Mouse (Mus musculus): ENCODE data around the gene Lekr1. TPM values are rescaled to one million over a fixed set of nuclear protein-coding genes. Genes with fewer than 3 reads are reported as not detected.

Gene Lekr1
- total and polyA plus RNA-seq, 2 experiments from 2014 or later, result 2.2 to 4.1 TPM

GRCm38 (mm10) chr3:65626290-65626914 lies 39.6 kb upstream of the Lekr1 start:
- 83% methylated on average over 7 of the region's 7 CpGs for WGBS
- H3K9ac ChIP-seq (replicated peaks; ENCODE audit: low read length, poor library complexity, severe bottlenecking), result no peak overlapping the region
- no peak overlapping the region for H3K27ac ChIP-seq (ENCODE audit: low read depth, low read length)
- no peaks in the 10 kb centered on the region for H3K4me1 ChIP-seq (ENCODE audit: insufficient read depth, low read length)
- no peaks in the 10 kb centered on the region for H3K9me3 ChIP-seq (ENCODE audit: low read length)
- DNase-seq (ENCODE audit: low spot score) (no peak), ATAC-seq (ENCODE audit: low FRiP score) (no peak)
- no peaks in the 10 kb centered on the region for H3K27me3 ChIP-seq (ENCODE audit: insufficient read depth, low read length)
- H3K4me2 ChIP-seq (ENCODE audit: low read depth, low read length, poor library complexity, severe bottlenecking), result no peak overlapping the region
- H3K36me3 ChIP-seq (ENCODE audit: insufficient read depth, low read length), result no peaks in the 10 kb centered on the region
- no peak overlapping the region for H3K4me3 ChIP-seq (ENCODE audit: low read depth, low read length)
- no peak for TF ChIP-seq CTCF (IDR thresholded peaks at IDR 0.05)

DNA sequence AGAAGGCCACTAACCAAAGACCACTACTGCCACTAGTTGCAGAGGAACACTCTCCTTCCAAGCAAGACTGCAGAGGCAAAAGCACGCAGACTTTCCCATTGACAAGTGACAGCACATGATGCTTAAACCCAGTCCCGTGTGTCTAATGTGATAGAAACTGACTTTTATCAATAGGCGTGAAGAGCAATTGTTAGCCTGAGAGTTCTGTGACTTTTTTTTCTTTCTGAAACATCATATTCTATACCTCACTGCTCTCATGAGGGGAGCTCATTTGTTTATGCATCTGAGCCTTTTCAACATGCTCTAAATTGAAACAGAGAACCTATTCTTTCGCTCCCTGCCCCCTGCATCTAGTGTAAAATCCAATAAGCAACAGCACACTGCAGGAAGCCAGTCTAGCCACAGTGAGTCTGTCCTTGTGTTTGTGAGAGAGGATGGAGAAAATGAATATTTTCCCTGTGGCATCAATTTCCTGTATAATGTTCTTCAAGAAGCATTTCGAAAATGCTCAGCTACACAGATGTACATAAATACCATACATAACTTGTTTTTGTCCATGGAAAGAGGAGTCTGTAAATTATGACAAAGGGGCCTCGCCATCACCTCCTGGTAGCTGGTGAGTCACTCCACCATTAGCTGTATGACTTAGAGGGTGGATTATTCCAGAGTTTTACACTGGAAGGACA lies 38.9 kb upstream of the Lekr1 start:
- no peak overlapping the region for H3K9ac ChIP-seq (replicated peaks; ENCODE audit: low read length, poor library complexity, severe bottlenecking)
- 30% methylated on average over 6 of the region's 6 CpGs for WGBS
- no peaks in the 10 kb centered on the region for H3K27me3 ChIP-seq (ENCODE audit: insufficient read depth, low read length)
- DNase-seq (ENCODE audit: low spot score) (peak; percentile 33), ATAC-seq (ENCODE audit: low FRiP score) (no peak; the same call in 1 of the 2 replicates)
- no peaks in the 10 kb centered on the region for H3K36me3 ChIP-seq (ENCODE audit: insufficient read depth, low read length)
- no peak overlapping the region for H3K4me3 ChIP-seq (ENCODE audit: low read depth, low read length)
- H3K9me3 ChIP-seq (ENCODE audit: low read length), result no peaks in the 10 kb centered on the region
- H3K27ac ChIP-seq (ENCODE audit: low read depth, low read length), result no peak overlapping the region
- no peak for TF ChIP-seq CTCF (IDR thresholded peaks at IDR 0.05)
- H3K4me2 ChIP-seq (ENCODE audit: low read depth, low read length, poor library complexity, severe bottlenecking), result no peak overlapping the region
- H3K4me1 ChIP-seq (ENCODE audit: insufficient read depth, low read length), result no peaks in the 10 kb centered on the region

DNA sequence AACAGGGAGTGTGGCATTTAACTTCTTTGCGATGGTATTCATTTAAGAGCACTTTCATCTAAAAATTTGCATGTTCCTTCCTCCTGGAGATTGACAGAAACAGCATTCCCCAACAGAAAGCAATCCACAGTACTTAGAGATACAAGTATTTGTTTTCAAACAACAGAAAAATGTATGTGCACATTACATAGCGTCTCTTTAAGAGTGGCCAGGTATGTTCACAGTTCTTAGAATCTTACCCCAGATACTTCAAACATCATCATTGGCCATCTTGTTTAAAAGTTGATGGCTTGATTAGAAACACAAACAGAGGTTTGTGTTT lies 38.4 kb upstream of the Lekr1 start:
- Histone ChIP-seq H3K4me3 (ENCODE audit: low read depth, low read length) (no peak overlapping the region), H3K36me3 (ENCODE audit: insufficient read depth, low read length) (no peaks in the 10 kb centered on the region), H3K27ac (ENCODE audit: low read depth, low read length) (no peak overlapping the region), H3K4me2 (ENCODE audit: low read depth, low read length, poor library complexity, severe bottlenecking) (no peak overlapping the region), H3K9me3 (ENCODE audit: low read length) (no peaks in the 10 kb centered on the region), H3K9ac (replicated peaks; ENCODE audit: low read length, poor library complexity, severe bottlenecking) (no peak overlapping the region), H3K4me1 (ENCODE audit: insufficient read depth, low read length) (no peaks in the 10 kb centered on the region), H3K27me3 (ENCODE audit: insufficient read depth, low read length) (no peaks in the 10 kb centered on the region)
- ATAC-seq (ENCODE audit: low FRiP score) (no peak), DNase-seq (ENCODE audit: low spot score) (no peak)
- TF ChIP-seq CTCF (IDR thresholded peaks at IDR 0.05), result no peak
- WGBS, result 56% methylated on average over 2 of the region's 2 CpGs

GRCm38 (mm10) chr3:65629565-65630112 lies 36.4 kb upstream of the Lekr1 start:
- Histone ChIP-seq H3K4me1 (ENCODE audit: insufficient read depth, low read length) (no peaks in the 10 kb centered on the region), H3K9ac (replicated peaks; ENCODE audit: low read length, poor library complexity, severe bottlenecking) (no peak overlapping the region), H3K4me3 (ENCODE audit: low read depth, low read length) (no peak overlapping the region), H3K36me3 (ENCODE audit: insufficient read depth, low read length) (no peaks in the 10 kb centered on the region), H3K27me3 (ENCODE audit: insufficient read depth, low read length) (no peaks in the 10 kb centered on the region), H3K9me3 (ENCODE audit: low read length) (no peaks in the 10 kb centered on the region), H3K4me2 (ENCODE audit: low read depth, low read length, poor library complexity, severe bottlenecking) (no peak overlapping the region), H3K27ac (ENCODE audit: low read depth, low read length) (no peak overlapping the region)
- DNase-seq (ENCODE audit: low spot score) (no peak), ATAC-seq (ENCODE audit: low FRiP score) (no peak)
- 85% methylated on average over 9 of the region's 9 CpGs for WGBS
- TF ChIP-seq CTCF (IDR thresholded peaks at IDR 0.05), result no peak

- WGBS, result 79% methylated on average over 4 of the region's 4 CpGs
- no peaks in the 10 kb centered on the region for H3K27me3 ChIP-seq (ENCODE audit: insufficient read depth, low read length)
- TF ChIP-seq CTCF (IDR thresholded peaks at IDR 0.05), result no peak
- H3K4me2 ChIP-seq (ENCODE audit: low read depth, low read length, poor library complexity, severe bottlenecking), result no peak overlapping the region
- no peaks in the 10 kb centered on the region for H3K36me3 ChIP-seq (ENCODE audit: insufficient read depth, low read length)
- no peak overlapping the region for H3K4me3 ChIP-seq (ENCODE audit: low read depth, low read length)
- no peak for DNase-seq (ENCODE audit: low spot score)
- H3K4me1 ChIP-seq (ENCODE audit: insufficient read depth, low read length), result no peaks in the 10 kb centered on the region
- no peak overlapping the region for H3K27ac ChIP-seq (ENCODE audit: low read depth, low read length)
- H3K9ac ChIP-seq (replicated peaks; ENCODE audit: low read length, poor library complexity, severe bottlenecking), result no peak overlapping the region
- no peak for ATAC-seq (ENCODE audit: low FRiP score)
- no peaks in the 10 kb centered on the region for H3K9me3 ChIP-seq (ENCODE audit: low read length)
Observed at GRCm38 (mm10) chr3:65633604-65634003, 32.4 kb upstream of the Lekr1 start.

- Histone ChIP-seq H3K4me3 (ENCODE audit: low read depth, low read length) (no peak overlapping the region), H3K4me2 (ENCODE audit: low read depth, low read length, poor library complexity, severe bottlenecking) (no peak overlapping the region), H3K27me3 (ENCODE audit: insufficient read depth, low read length) (no peaks in the 10 kb centered on the region), H3K9me3 (ENCODE audit: low read length) (no peaks in the 10 kb centered on the region), H3K4me1 (ENCODE audit: insufficient read depth, low read length) (no peaks in the 10 kb centered on the region), H3K36me3 (ENCODE audit: insufficient read depth, low read length) (no peaks in the 10 kb centered on the region), H3K9ac (replicated peaks; ENCODE audit: low read length, poor library complexity, severe bottlenecking) (no peak overlapping the region), H3K27ac (ENCODE audit: low read depth, low read length) (no peak overlapping the region)
- no peak for DNase-seq (ENCODE audit: low spot score)
- no peak for TF ChIP-seq CTCF (IDR thresholded peaks at IDR 0.05)
- WGBS, result 51% methylated on average over 9 of the region's 9 CpGs
- no peak for ATAC-seq (ENCODE audit: low FRiP score)
Observed at GRCm38 (mm10) chr3:65635983-65636382, 30.0 kb upstream of the Lekr1 start.
